Mouse (Mus musculus): ENCODE data around the gene Rp9. TPM values are rescaled to one million over a fixed set of nuclear protein-coding genes. Genes with fewer than 3 reads are reported as not detected.

Rp9 gene
- total and polyA plus RNA-seq, 2 experiments from 2014 or later: 59.4 to 81.7 TPM

DNA sequence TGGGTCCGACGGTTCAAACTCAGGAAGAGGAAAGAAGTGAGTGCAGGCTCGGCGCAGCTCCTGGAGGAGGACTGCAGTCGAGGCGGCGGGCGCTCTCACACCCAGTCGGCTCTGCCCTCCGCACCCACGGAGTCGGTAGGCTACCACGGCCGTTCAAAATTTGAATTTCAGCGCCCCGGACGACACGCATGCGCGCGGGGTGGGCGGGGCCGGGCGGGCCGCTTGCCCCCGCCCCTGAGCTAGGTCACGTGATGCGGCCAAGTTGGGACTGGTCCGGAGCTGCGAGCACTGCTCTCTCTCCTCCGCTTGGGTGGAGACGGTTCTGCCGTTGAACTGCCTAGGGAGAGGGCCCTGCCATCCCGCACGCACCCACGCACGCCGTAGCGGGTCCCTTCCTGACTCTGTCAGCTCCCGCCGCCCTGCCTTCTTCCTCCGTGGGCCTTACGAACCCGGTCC lies 80.5 kb downstream of the Rp9 start, which contains the start of gene Anln:
Gene Anln (minus strand): TSS at position 168 of the 456 bp plus-strand sequence.
- Histone ChIP-seq H3K27ac (ENCODE audit: low read depth, low read length) (peak within 1 kb of the TSS; percentile 75), H3K9ac (replicated peaks; ENCODE audit: low read length, poor library complexity, severe bottlenecking) (peak within 1 kb of the TSS; percentile 81), H3K4me1 (ENCODE audit: insufficient read depth, low read length) (no peaks in the 10 kb centered on the region), H3K4me2 (ENCODE audit: low read depth, low read length, poor library complexity, severe bottlenecking) (peak within 1 kb of the TSS; percentile 82), H3K9me3 (ENCODE audit: low read length) (no peaks in the 10 kb centered on the region), H3K36me3 (ENCODE audit: insufficient read depth, low read length) (no peaks in the 10 kb centered on the region), H3K4me3 (ENCODE audit: low read depth, low read length) (peak within 1 kb of the TSS; percentile 58), H3K27me3 (ENCODE audit: insufficient read depth, low read length) (no peaks in the 10 kb centered on the region)
- DNase-seq (ENCODE audit: low spot score): peak; percentile 88
- WGBS: 1% methylated on average over 40 of the region's 44 CpGs
- TF ChIP-seq CTCF (IDR thresholded peaks at IDR 0.05): no peak
- peak; percentile 95 for ATAC-seq (ENCODE audit: low FRiP score)

DNA sequence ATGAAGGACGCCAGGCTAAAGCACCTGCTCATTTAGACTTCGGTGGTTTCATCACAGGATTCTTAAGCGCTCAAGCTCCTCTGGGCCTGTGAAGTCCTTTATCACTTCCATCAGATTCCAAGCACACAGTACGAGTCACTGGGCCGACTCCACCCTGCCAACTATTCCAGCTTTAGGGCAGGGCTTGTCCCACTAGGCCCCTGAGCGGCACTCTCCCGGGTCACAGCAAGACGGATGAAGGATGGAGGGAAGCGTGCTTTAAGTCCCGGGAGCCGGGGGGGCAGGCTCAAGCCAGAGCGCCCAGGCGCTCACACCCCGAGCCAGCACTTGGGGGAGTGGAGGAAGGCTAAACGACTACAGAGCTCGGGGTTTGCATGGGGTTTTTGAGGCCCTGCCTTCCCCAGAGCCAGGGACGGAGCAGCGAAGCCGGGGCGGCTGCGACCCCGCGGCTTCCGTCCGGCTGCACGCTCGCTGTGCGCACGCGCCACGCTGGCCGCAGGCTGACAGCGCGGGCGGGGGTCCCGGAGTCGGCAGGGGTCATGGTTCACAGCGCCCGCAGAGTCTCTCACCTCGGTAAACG lies 81.1 kb downstream of the Rp9 start:
- Histone ChIP-seq H3K9me3 (ENCODE audit: low read length) (no peaks in the 10 kb centered on the region), H3K27me3 (ENCODE audit: insufficient read depth, low read length) (no peaks in the 10 kb centered on the region), H3K4me3 (ENCODE audit: low read depth, low read length) (peak overlapping the region; percentile 58), H3K4me2 (ENCODE audit: low read depth, low read length, poor library complexity, severe bottlenecking) (peak overlapping the region; percentile 82), H3K36me3 (ENCODE audit: insufficient read depth, low read length) (no peaks in the 10 kb centered on the region), H3K27ac (ENCODE audit: low read depth, low read length) (0 out of 2 replicates have a peak overlapping the region, but pooled peaks have one; percentile 12), H3K4me1 (ENCODE audit: insufficient read depth, low read length) (no peaks in the 10 kb centered on the region), H3K9ac (replicated peaks; ENCODE audit: low read length, poor library complexity, severe bottlenecking) (peak overlapping the region; percentile 81)
- DNase-seq (ENCODE audit: low spot score) (peak; percentile 48), ATAC-seq (ENCODE audit: low FRiP score) (peak; percentile 70)
- TF ChIP-seq CTCF (IDR thresholded peaks at IDR 0.05): no peak
- under 1% methylated on average over 41 of the region's 41 CpGs for WGBS

DNA sequence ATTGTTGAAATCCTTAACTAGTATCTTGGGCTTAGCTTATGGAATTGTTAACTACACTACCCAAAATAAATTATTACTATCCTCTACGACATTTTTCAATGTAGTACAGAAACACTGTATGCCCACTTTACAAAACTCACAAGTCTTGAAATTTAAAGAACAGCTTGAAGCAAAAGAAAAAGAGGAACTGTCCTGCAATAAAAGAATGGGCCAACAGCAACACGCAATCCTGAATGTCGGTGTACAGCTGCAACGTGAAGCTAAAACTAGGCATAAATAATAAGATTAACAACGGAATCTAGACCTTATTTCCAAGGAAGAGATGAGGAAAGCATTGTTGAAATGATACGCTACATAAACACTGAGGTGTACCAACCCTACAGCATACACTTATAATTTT lies 81.6 kb downstream of the Rp9 start:
- ATAC-seq (ENCODE audit: low FRiP score) (no peak), DNase-seq (ENCODE audit: low spot score) (no peak)
- Histone ChIP-seq H3K4me1 (ENCODE audit: insufficient read depth, low read length) (no peaks in the 10 kb centered on the region), H3K27ac (ENCODE audit: low read depth, low read length) (no peak overlapping the region), H3K27me3 (ENCODE audit: insufficient read depth, low read length) (no peaks in the 10 kb centered on the region), H3K4me3 (ENCODE audit: low read depth, low read length) (peak overlapping the region; percentile 58), H3K9me3 (ENCODE audit: low read length) (no peaks in the 10 kb centered on the region), H3K4me2 (ENCODE audit: low read depth, low read length, poor library complexity, severe bottlenecking) (peak overlapping the region; percentile 82), H3K36me3 (ENCODE audit: insufficient read depth, low read length) (no peaks in the 10 kb centered on the region), H3K9ac (replicated peaks; ENCODE audit: low read length, poor library complexity, severe bottlenecking) (no peak overlapping the region)
- no peak for TF ChIP-seq CTCF (IDR thresholded peaks at IDR 0.05)
- WGBS: 18% methylated on average over 6 of the region's 6 CpGs

GRCm38 (mm10) chr9:22385890-22386289 lies 83.7 kb downstream of the Rp9 start:
- Histone ChIP-seq H3K4me3 (ENCODE audit: low read depth, low read length) (no peak overlapping the region), H3K4me2 (ENCODE audit: low read depth, low read length, poor library complexity, severe bottlenecking) (no peak overlapping the region), H3K27me3 (ENCODE audit: insufficient read depth, low read length) (no peaks in the 10 kb centered on the region), H3K36me3 (ENCODE audit: insufficient read depth, low read length) (no peaks in the 10 kb centered on the region), H3K9ac (replicated peaks; ENCODE audit: low read length, poor library complexity, severe bottlenecking) (no peak overlapping the region), H3K27ac (ENCODE audit: low read depth, low read length) (no peak overlapping the region), H3K4me1 (ENCODE audit: insufficient read depth, low read length) (no peaks in the 10 kb centered on the region), H3K9me3 (ENCODE audit: low read length) (no peaks in the 10 kb centered on the region)
- 74% methylated on average over 2 of the region's 2 CpGs for WGBS
- no peak for DNase-seq (ENCODE audit: low spot score)
- no peak for TF ChIP-seq CTCF (IDR thresholded peaks at IDR 0.05)
- ATAC-seq (ENCODE audit: low FRiP score): no peak

GRCm38 (mm10) chr9:22376086-22376485 lies 93.5 kb downstream of the Rp9 start:
- Histone ChIP-seq H3K4me3 (ENCODE audit: low read depth, low read length) (no peak overlapping the region), H3K4me2 (ENCODE audit: low read depth, low read length, poor library complexity, severe bottlenecking) (no peak overlapping the region), H3K4me1 (ENCODE audit: insufficient read depth, low read length) (no peaks in the 10 kb centered on the region), H3K27me3 (ENCODE audit: insufficient read depth, low read length) (no peaks in the 10 kb centered on the region), H3K36me3 (ENCODE audit: insufficient read depth, low read length) (no peaks in the 10 kb centered on the region), H3K27ac (ENCODE audit: low read depth, low read length) (no peak overlapping the region), H3K9ac (replicated peaks; ENCODE audit: low read length, poor library complexity, severe bottlenecking) (no peak overlapping the region), H3K9me3 (ENCODE audit: low read length) (no peaks in the 10 kb centered on the region)
- WGBS: 66% methylated on average over 5 of the region's 5 CpGs
- ATAC-seq (ENCODE audit: low FRiP score) (no peak), DNase-seq (ENCODE audit: low spot score) (peak; percentile 9)
- no peak for TF ChIP-seq CTCF (IDR thresholded peaks at IDR 0.05)

GRCm38 (mm10) chr9:22372760-22373159 lies 96.8 kb downstream of the Rp9 start:
- 94% methylated on average over 4 of the region's 4 CpGs for WGBS
- no peaks in the 10 kb centered on the region for H3K27me3 ChIP-seq (ENCODE audit: insufficient read depth, low read length)
- TF ChIP-seq CTCF (IDR thresholded peaks at IDR 0.05): 0 out of 2 replicates have a peak, but pooled peaks have one; percentile 6
- H3K4me3 ChIP-seq (ENCODE audit: low read depth, low read length): no peak overlapping the region
- H3K27ac ChIP-seq (ENCODE audit: low read depth, low read length): no peak overlapping the region
- H3K9ac ChIP-seq (replicated peaks; ENCODE audit: low read length, poor library complexity, severe bottlenecking): no peak overlapping the region
- H3K36me3 ChIP-seq (ENCODE audit: insufficient read depth, low read length): no peaks in the 10 kb centered on the region
- H3K4me1 ChIP-seq (ENCODE audit: insufficient read depth, low read length): no peaks in the 10 kb centered on the region
- H3K9me3 ChIP-seq (ENCODE audit: low read length): no peaks in the 10 kb centered on the region
- ATAC-seq (ENCODE audit: low FRiP score): no peak
- DNase-seq (ENCODE audit: low spot score): peak; percentile 9
- H3K4me2 ChIP-seq (ENCODE audit: low read depth, low read length, poor library complexity, severe bottlenecking): no peak overlapping the region

All from midbrain, postnatal 0 days (tissue).